Mouse (Mus musculus) bone marrow, adult 2 months (tissue): ENCODE results near the gene Ubl3. TPM values are rescaled to one million over a fixed set of nuclear protein-coding genes. Genes with fewer than 3 reads are reported as not detected.

Source experiments
- H3K27ac ChIP-seq: fragments of 200-500 bp; 2 replicates; pipeline ENCODE4 v1.5.1; 2012; ENCODE audit warnings: low read depth, mild to moderate bottlenecking, control low read depth, inconsistent platforms, low read length; ENCODE audit not compliant: control insufficient read depth, poor library complexity, insufficient read depth
- H3K4me1 ChIP-seq: fragments of 200-500 bp; 2 replicates; pipeline ENCODE4 v1.6.1; 2011; ENCODE audit warnings: low read length; ENCODE audit not compliant: control insufficient read depth, insufficient read depth
- H3K4me3 ChIP-seq: fragments of 200-500 bp; replicated peaks from 2 replicates; pipeline ENCODE3; 2011; ENCODE audit warnings: mild to moderate bottlenecking, low read depth, low read length, control low read depth; ENCODE audit not compliant: control insufficient read depth
- CTCF ChIP-seq: fragments of 200-500 bp; IDR thresholded peaks from 2 replicates; pipeline ENCODE4 v1.5.1; 2011; ENCODE audit warnings: low read length, control low read depth; ENCODE audit not compliant: control insufficient read depth, insufficient read depth
- POLR2A ChIP-seq: fragments of 200-500 bp; IDR thresholded peaks from 2 replicates; pipeline ENCODE4 v1.6.1; 2011; ENCODE audit warnings: low read depth, mild to moderate bottlenecking, control low read depth, low read length, borderline replicate concordance; ENCODE audit not compliant: control insufficient read depth
- WGBS: fragments of 180-500 bp; shearing (Covaris S2); methylation state at CpG from one replicate; pipeline ENCODE4 v1.1.7; 2018; 5-methylcytosine and 5-hydroxymethylcytosine counted together
- polyA plus RNA-seq: library from polyadenylated mRNA; stranded (reverse); fragments of >200 nt; gene quantifications from 2 replicates; pipeline ENCODE4 v1.2.4, GENCODE M21; 2011; ENCODE audit warnings: low replicate concordance; ENCODE audit not compliant: missing spikeins, insufficient read depth, insufficient read length

Ubl3 gene
- polyA plus RNA-seq, 1 experiment: 31.1 TPM

- no peak for TF ChIP-seq POLR2A
- TF ChIP-seq CTCF: no peak
- H3K4me1 ChIP-seq: no peaks in the 10 kb centered on the region
- WGBS: 80% methylated on average over 7 of the region's 7 CpGs
- no peak overlapping the region for H3K4me3 ChIP-seq
- no peak overlapping the region for H3K27ac ChIP-seq
Measured at GRCm38 (mm10) chr5:148474346-148474745, 78.2 kb downstream of the Ubl3 start.

GRCm38 (mm10) chr5:148468626-148469441, 83.8 kb downstream of the Ubl3 start:
- no peaks in the 10 kb centered on the region for H3K4me1 ChIP-seq
- TF ChIP-seq POLR2A (no peak), CTCF (no peak)
- WGBS: 71% methylated on average over 14 of the region's 14 CpGs
- no peak overlapping the region for H3K27ac ChIP-seq
- H3K4me3 ChIP-seq: no peak overlapping the region

- Histone ChIP-seq H3K4me3 (no peak overlapping the region), H3K4me1 (no peaks in the 10 kb centered on the region), H3K27ac (no peak overlapping the region)
- WGBS: 84% methylated on average over 8 of the region's 8 CpGs
- no peak for TF ChIP-seq POLR2A
- TF ChIP-seq CTCF: no peak
Measured at GRCm38 (mm10) chr5:148466933-148467607, 85.5 kb downstream of the Ubl3 start.

- 83% methylated on average over 5 of the region's 5 CpGs for whole genome bisulfite sequencing
- TF ChIP-seq POLR2A: no peak
- TF ChIP-seq CTCF: no peak
- no peaks in the 10 kb centered on the region for H3K4me1 ChIP-seq
- H3K27ac ChIP-seq: no peak overlapping the region
- no peak overlapping the region for H3K4me3 ChIP-seq
Measured at GRCm38 (mm10) chr5:148466116-148466515, 86.5 kb downstream of the Ubl3 start.

GRCm38 (mm10) chr5:148465091-148465490, 87.5 kb downstream of the Ubl3 start:
- H3K4me1 ChIP-seq: no peaks in the 10 kb centered on the region
- H3K27ac ChIP-seq: no peak overlapping the region
- no peak overlapping the region for H3K4me3 ChIP-seq
- WGBS: 80% methylated on average over 9 of the region's 9 CpGs
- TF ChIP-seq POLR2A (no peak), CTCF (no peak)

GRCm38 (mm10) chr5:148464489-148464888, 88.1 kb downstream of the Ubl3 start:
- H3K4me1 ChIP-seq: no peaks in the 10 kb centered on the region
- WGBS: 75% methylated on average over 7 of the region's 7 CpGs
- no peak overlapping the region for H3K27ac ChIP-seq
- no peak overlapping the region for H3K4me3 ChIP-seq
- TF ChIP-seq POLR2A (no peak), CTCF (no peak)

GRCm38 (mm10) chr5:148463783-148464294, 88.8 kb downstream of the Ubl3 start:
- H3K27ac ChIP-seq: no peak overlapping the region
- H3K4me1 ChIP-seq: no peaks in the 10 kb centered on the region
- H3K4me3 ChIP-seq: no peak overlapping the region
- TF ChIP-seq POLR2A (no peak), CTCF (no peak)
- WGBS: 83% methylated on average over 6 of the region's 6 CpGs

Other genes starting within 250 kb of the Ubl3 start
- gene Slc7a1, start 152.9 kb downstream of the Ubl3 start, polyA plus RNA-seq: 10.6 and 12.2 TPM in 2 replicates